Mouse (Mus musculus): ENCODE measurements around the gene Opn4. TPM values are rescaled to one million over a fixed set of nuclear protein-coding genes. Genes with fewer than 3 reads are reported as not detected.

The Opn4 gene
- polyA plus RNA-seq, 1 experiment: not detected

DNA sequence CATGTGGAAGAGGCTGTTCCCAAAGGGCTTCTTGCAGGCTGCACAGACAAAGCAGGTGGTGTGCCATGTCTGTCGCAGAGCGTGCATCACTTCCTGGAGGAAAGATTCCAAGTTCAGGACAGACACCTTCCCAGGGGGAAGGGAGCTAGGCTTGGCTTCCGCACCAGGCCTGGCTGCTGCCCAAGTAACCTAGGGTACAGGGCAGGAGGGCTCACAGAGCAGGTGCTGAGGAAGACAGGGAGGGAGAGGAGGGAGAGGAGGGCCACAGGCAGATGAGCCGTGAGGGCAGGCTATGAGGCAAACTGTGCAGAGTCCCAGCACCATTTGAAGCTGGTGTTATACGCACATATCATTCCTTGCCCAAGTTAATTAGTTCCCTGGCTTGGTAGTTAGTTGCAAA, 58.0 kb downstream of the Opn4 start:
- Histone ChIP-seq H3K9ac (ENCODE audit: low read depth, poor library complexity, severe bottlenecking) (no peak overlapping the region), H3K27ac (ENCODE audit: insufficient read depth, low read length) (no peak overlapping the region), H3K4me3 (ENCODE audit: low read depth, low read length) (no peak overlapping the region), H3K4me1 (ENCODE audit: control insufficient read depth, insufficient read depth, low read length) (peaks cover 4% of the 10 kb centered on the region), H3K36me3 (ENCODE audit: control insufficient read depth, insufficient read depth, low read length, poor library complexity, severe bottlenecking) (no peaks in the 10 kb centered on the region), H3K27me3 (ENCODE audit: control insufficient read depth, insufficient read depth, low read length, poor library complexity, severe bottlenecking) (no peaks in the 10 kb centered on the region), H3K9me3 (replicated peaks; ENCODE audit: control insufficient read depth, insufficient read depth, low read length, poor library complexity, severe bottlenecking) (no peaks in the 10 kb centered on the region)
- TF ChIP-seq EP300 (IDR thresholded peaks at IDR 0.05; ENCODE audit: insufficient read depth, low read depth, low read length): no peak
- TF ChIP-seq CTCF (IDR thresholded peaks at IDR 0.05; ENCODE audit: low read depth, low read length): no peak
- TF ChIP-seq POLR2A (IDR thresholded peaks at IDR 0.05; ENCODE audit: insufficient read depth, low read length): no peak

- TF ChIP-seq CTCF (IDR thresholded peaks at IDR 0.05; ENCODE audit: low read depth, low read length): no peak
- TF ChIP-seq EP300 (IDR thresholded peaks at IDR 0.05; ENCODE audit: insufficient read depth, low read depth, low read length): no peak
- no peaks in the 10 kb centered on the region for H3K36me3 ChIP-seq (ENCODE audit: control insufficient read depth, insufficient read depth, low read length, poor library complexity, severe bottlenecking)
- peak overlapping the region; percentile 91 for H3K27ac ChIP-seq (ENCODE audit: insufficient read depth, low read length)
- H3K4me1 ChIP-seq (ENCODE audit: control insufficient read depth, insufficient read depth, low read length): peaks cover 4% of the 10 kb centered on the region
- H3K9me3 ChIP-seq (replicated peaks; ENCODE audit: control insufficient read depth, insufficient read depth, low read length, poor library complexity, severe bottlenecking): no peaks in the 10 kb centered on the region
- peak overlapping the region; percentile 62 for H3K4me3 ChIP-seq (ENCODE audit: low read depth, low read length)
- no peaks in the 10 kb centered on the region for H3K27me3 ChIP-seq (ENCODE audit: control insufficient read depth, insufficient read depth, low read length, poor library complexity, severe bottlenecking)
- peak overlapping the region; percentile 69 for H3K9ac ChIP-seq (ENCODE audit: low read depth, poor library complexity, severe bottlenecking)
Measured at GRCm38 (mm10) chr14:34540685-34541162, 59.2 kb downstream of the Opn4 start.

Other genes with a start within 250 kb of the Opn4 start
- gene Fam25c, start 244.7 kb downstream of the Opn4 start, polyA plus RNA-seq (2011; ENCODE audit: insufficient read depth, insufficient read length, low read depth, missing spikeins): 3.5 and 5.7 TPM in 2 replicates
- gene Sncg, start 225.4 kb downstream of the Opn4 start, polyA plus RNA-seq (2011; ENCODE audit: insufficient read depth, insufficient read length, low read depth, missing spikeins): 2.2 and 3.2 TPM in 2 replicates
- 1.3 and 1.7 TPM in 2 replicates for gene Mmrn2, start 224.7 kb downstream of the Opn4 start, polyA plus RNA-seq (2011; ENCODE audit: insufficient read depth, insufficient read length, low read depth, missing spikeins)
- 75.3 and 75.4 TPM in 2 replicates for gene Bmpr1a, start 96.8 kb downstream of the Opn4 start, polyA plus RNA-seq (2011; ENCODE audit: insufficient read depth, insufficient read length, low read depth, missing spikeins)
- gene 9230112D13Rik, start 77.3 kb downstream of the Opn4 start, polyA plus RNA-seq (2011; ENCODE audit: insufficient read depth, insufficient read length, low read depth, missing spikeins): not detected in 2 replicates
- 3.4 and 4.0 TPM in 2 replicates for gene Ldb3, start 11.5 kb downstream of the Opn4 start, polyA plus RNA-seq (2011; ENCODE audit: insufficient read depth, insufficient read length, low read depth, missing spikeins)
- gene Wapl, start 73.8 kb upstream of the Opn4 start, polyA plus RNA-seq (2011; ENCODE audit: insufficient read depth, insufficient read length, low read depth, missing spikeins): 205 and 231 TPM in 2 replicates
- 0.24 and 1.3 TPM in 2 replicates for gene Grid1, start 220.0 kb upstream of the Opn4 start, polyA plus RNA-seq (2011; ENCODE audit: insufficient read depth, insufficient read length, low read depth, missing spikeins)